Mouse (Mus musculus): ENCODE measurements around the gene Ttll5.

GRCm38 (mm10) chr12:86047376-86047775 lies 222.9 kb downstream of the Ttll5 start:
- TF ChIP-seq EP300 (IDR thresholded peaks at IDR 0.05; ENCODE audit: low read depth) (no peak), CTCF (IDR thresholded peaks at IDR 0.05; ENCODE audit: low read depth) (no peak)

Measured in liver, embryonic 14.5 days (tissue).